Mouse (Mus musculus): ENCODE measurements at regions not wholly inside any gene's neighbourhood (a gene's known extent, or its start where the extent isn't known, plus 50 kb on each side); places are given as distances from the start of the nearest gene placed in this dataset.

- Histone ChIP-seq H3K4me2 (no peak overlapping the region), H3K27ac (no peak overlapping the region), H3K36me3 (no peaks in the 10 kb centered on the region), H3K27me3 (no peaks in the 10 kb centered on the region), H3K9ac (no peak overlapping the region), H3K9me3 (replicated peaks) (no peaks in the 10 kb centered on the region), H3K4me1 (replicated peaks) (no peaks in the 10 kb centered on the region), H3K4me3 (replicated peaks) (no peak overlapping the region)
- 45% methylated on average over 3 of the region's 3 CpGs for WGBS (ENCODE audit: insufficient replicate concordance)
- DNase-seq, result no peak
- ATAC-seq (ENCODE audit: low read depth), result no peak
Observed at GRCm38 (mm10) chr3:60138319-60138718, 56.6 kb downstream of the Sucnr1 start.

GRCm38 (mm10) chr3:60159865-60160264, 78.2 kb downstream of the Sucnr1 start:
- DNase-seq (no peak), ATAC-seq (ENCODE audit: low read depth) (no peak)
- no peaks in the 10 kb centered on the region for H3K27me3 ChIP-seq
- H3K4me3 ChIP-seq (replicated peaks), result no peak overlapping the region
- no peaks in the 10 kb centered on the region for H3K9me3 ChIP-seq (replicated peaks)
- no peaks in the 10 kb centered on the region for H3K36me3 ChIP-seq
- no peak overlapping the region for H3K9ac ChIP-seq
- H3K4me2 ChIP-seq, result no peak overlapping the region
- 65% methylated on average over 3 of the region's 3 CpGs for WGBS (ENCODE audit: insufficient replicate concordance)
- H3K4me1 ChIP-seq (replicated peaks), result no peaks in the 10 kb centered on the region
- H3K27ac ChIP-seq, result no peak overlapping the region

- peak; percentile 75 for ATAC-seq (ENCODE audit: low read depth)
- 61% methylated on average over 3 of the region's 3 CpGs for WGBS (ENCODE audit: insufficient replicate concordance)
- Histone ChIP-seq H3K4me2 (no peak overlapping the region), H3K4me1 (replicated peaks) (peaks cover 7% of the 10 kb centered on the region; the same call in 1 of the 2 replicates), H3K36me3 (no peaks in the 10 kb centered on the region), H3K9ac (no peak overlapping the region), H3K27ac (0 out of 2 replicates have a peak overlapping the region, but pooled peaks have one; percentile 47), H3K27me3 (no peaks in the 10 kb centered on the region), H3K9me3 (replicated peaks) (no peaks in the 10 kb centered on the region), H3K4me3 (replicated peaks) (no peak overlapping the region)
- no peak for DNase-seq
Observed at GRCm38 (mm10) chr3:60167633-60168032, 86.0 kb downstream of the Sucnr1 start.

GRCm38 (mm10) chr3:60168135-60168926, 86.7 kb downstream of the Sucnr1 start:
- Histone ChIP-seq H3K27me3 (no peaks in the 10 kb centered on the region), H3K27ac (peak overlapping the region; percentile 55; the same call in 1 of the 2 replicates), H3K4me1 (replicated peaks) (peaks cover 7% of the 10 kb centered on the region; the same call in 1 of the 2 replicates), H3K9ac (no peak overlapping the region), H3K4me3 (replicated peaks) (no peak overlapping the region), H3K36me3 (no peaks in the 10 kb centered on the region), H3K9me3 (replicated peaks) (no peaks in the 10 kb centered on the region), H3K4me2 (no peak overlapping the region)
- peak; percentile 60; the same call in 1 of the 2 replicates for ATAC-seq (ENCODE audit: low read depth)
- no peak for DNase-seq
- WGBS (ENCODE audit: insufficient replicate concordance), result 46% methylated on average over 2 of the region's 2 CpGs

- Histone ChIP-seq H3K4me3 (replicated peaks) (no peak overlapping the region), H3K4me1 (replicated peaks) (peaks cover 7% of the 10 kb centered on the region; the same call in 1 of the 2 replicates), H3K9me3 (replicated peaks) (no peaks in the 10 kb centered on the region), H3K9ac (no peak overlapping the region), H3K36me3 (no peaks in the 10 kb centered on the region), H3K27ac (0 out of 2 replicates have a peak overlapping the region, but pooled peaks have one; percentile 3), H3K27me3 (no peaks in the 10 kb centered on the region), H3K4me2 (no peak overlapping the region)
- DNase-seq (no peak), ATAC-seq (ENCODE audit: low read depth) (no peak)
Observed at GRCm38 (mm10) chr3:60169606-60170005, 87.9 kb downstream of the Sucnr1 start.

- no peak for DNase-seq
- H3K27ac ChIP-seq, result no peak overlapping the region
Observed at GRCm38 (mm10) chr3:60184481-60184880, 102.8 kb downstream of the Sucnr1 start.

GRCm38 (mm10) chr3:60196031-60196430, 114.4 kb downstream of the Sucnr1 start:
- H3K4me3 ChIP-seq (replicated peaks), result no peak overlapping the region
- H3K4me2 ChIP-seq, result no peak overlapping the region
- ATAC-seq (ENCODE audit: low read depth) (no peak), DNase-seq (no peak)
- H3K36me3 ChIP-seq, result no peaks in the 10 kb centered on the region
- no peak overlapping the region for H3K9ac ChIP-seq
- H3K9me3 ChIP-seq (replicated peaks), result no peaks in the 10 kb centered on the region
- no peaks in the 10 kb centered on the region for H3K27me3 ChIP-seq
- no peak overlapping the region for H3K27ac ChIP-seq
- no peaks in the 10 kb centered on the region for H3K4me1 ChIP-seq (replicated peaks)
- WGBS (ENCODE audit: insufficient replicate concordance), result 77% methylated on average over 3 of the region's 3 CpGs

More at GRCm38 (mm10) chr3:60184481-60184880, 102.8 kb downstream of the Sucnr1 start:
- Histone ChIP-seq H3K27me3 (no peaks in the 10 kb centered on the region), H3K9ac (no peak overlapping the region), H3K4me2 (no peak overlapping the region), H3K9me3 (replicated peaks) (no peaks in the 10 kb centered on the region), H3K36me3 (no peaks in the 10 kb centered on the region), H3K4me1 (replicated peaks) (no peaks in the 10 kb centered on the region), H3K4me3 (replicated peaks) (no peak overlapping the region)
- no peak for ATAC-seq (ENCODE audit: low read depth)
- 67% methylated on average over 2 of the region's 2 CpGs for WGBS (ENCODE audit: insufficient replicate concordance)

- no peak overlapping the region for H3K4me3 ChIP-seq (replicated peaks)
- DNase-seq, result no peak
- no peak for ATAC-seq (ENCODE audit: low read depth)
- no peaks in the 10 kb centered on the region for H3K4me1 ChIP-seq (replicated peaks)
- H3K27ac ChIP-seq, result no peak overlapping the region
- WGBS (ENCODE audit: insufficient replicate concordance), result 69% methylated on average over 1 of the region's 1 CpGs
- no peak overlapping the region for H3K9ac ChIP-seq
- H3K9me3 ChIP-seq (replicated peaks), result no peaks in the 10 kb centered on the region
- no peaks in the 10 kb centered on the region for H3K27me3 ChIP-seq
- no peaks in the 10 kb centered on the region for H3K36me3 ChIP-seq
- no peak overlapping the region for H3K4me2 ChIP-seq
Observed at GRCm38 (mm10) chr3:60207936-60208335, 126.3 kb downstream of the Sucnr1 start.

- no peak overlapping the region for H3K27ac ChIP-seq
- DNase-seq (no peak), ATAC-seq (ENCODE audit: low read depth) (no peak)
- no peaks in the 10 kb centered on the region for H3K4me1 ChIP-seq (replicated peaks)
- no peak overlapping the region for H3K4me3 ChIP-seq (replicated peaks)
- H3K27me3 ChIP-seq, result no peaks in the 10 kb centered on the region
- H3K9ac ChIP-seq, result no peak overlapping the region
- no peaks in the 10 kb centered on the region for H3K36me3 ChIP-seq
- H3K9me3 ChIP-seq (replicated peaks), result no peaks in the 10 kb centered on the region
- WGBS (ENCODE audit: insufficient replicate concordance), result 27% methylated on average over 3 of the region's 3 CpGs
- H3K4me2 ChIP-seq, result no peak overlapping the region
Observed at GRCm38 (mm10) chr3:60218938-60219337, 137.3 kb downstream of the Sucnr1 start.

GRCm38 (mm10) chr3:60240664-60241063, 159.0 kb downstream of the Sucnr1 start:
- no peaks in the 10 kb centered on the region for H3K36me3 ChIP-seq
- ATAC-seq (ENCODE audit: low read depth) (no peak), DNase-seq (no peak)
- H3K27me3 ChIP-seq, result no peaks in the 10 kb centered on the region
- H3K4me1 ChIP-seq (replicated peaks), result no peaks in the 10 kb centered on the region
- H3K9ac ChIP-seq, result no peak overlapping the region
- no peak overlapping the region for H3K27ac ChIP-seq
- no peak overlapping the region for H3K4me3 ChIP-seq (replicated peaks)
- no peaks in the 10 kb centered on the region for H3K9me3 ChIP-seq (replicated peaks)
- no peak overlapping the region for H3K4me2 ChIP-seq

- Histone ChIP-seq H3K9me3 (replicated peaks) (no peaks in the 10 kb centered on the region), H3K4me3 (replicated peaks) (no peak overlapping the region), H3K4me1 (replicated peaks) (no peaks in the 10 kb centered on the region), H3K4me2 (no peak overlapping the region), H3K27me3 (no peaks in the 10 kb centered on the region), H3K9ac (no peak overlapping the region), H3K27ac (no peak overlapping the region), H3K36me3 (no peaks in the 10 kb centered on the region)
- no peak for ATAC-seq (ENCODE audit: low read depth)
- no peak for DNase-seq
- 73% methylated on average over 3 of the region's 3 CpGs for WGBS (ENCODE audit: insufficient replicate concordance)
Observed at GRCm38 (mm10) chr3:60266666-60267415, 185.2 kb downstream of the Sucnr1 start.

All from liver, embryonic 13.5 days (tissue).